Mouse (Mus musculus) brain, embryonic 14.5 days (tissue): ENCODE measurements around the gene Spred1. TPM values are rescaled to one million over a fixed set of nuclear protein-coding genes. Genes with fewer than 3 reads are reported as not detected.

ENCODE experiments used
- DNase-seq: peaks from one replicate; pipeline ENCODE4 v3.0.0-alpha.2; 2011; ENCODE audit warnings: low read depth
- CTCF ChIP-seq: fragments of 200-500 bp; IDR thresholded peaks from 2 replicates; pipeline ENCODE4 v1.5.1; 2012; ENCODE audit warnings: inconsistent platforms, mild to moderate bottlenecking, moderate library complexity, borderline replicate concordance; ENCODE audit not compliant: insufficient read depth, insufficient read length; ENCODE audit errors: extremely low read depth
- POLR2A ChIP-seq: fragments of 200-500 bp; IDR thresholded peaks from 2 replicates; pipeline ENCODE4 v1.6.1; 2012; ENCODE audit warnings: mild to moderate bottlenecking, inconsistent platforms, borderline replicate concordance; ENCODE audit not compliant: poor library complexity, insufficient read depth, insufficient read length, severe bottlenecking; ENCODE audit errors: extremely low read depth
- polyA plus RNA-seq: library from polyadenylated mRNA; depleted of rRNA; stranded (reverse); fragments of >200 nt; gene quantifications from 2 replicates; pipeline ENCODE4 v1.2.3, GENCODE M21; 2012; rRNA removed

Spred1 gene
- polyA plus RNA-seq: 14.4 and 22.7 TPM in 2 replicates

- TF ChIP-seq POLR2A: no peak
- peak; percentile 58 for DNase-seq
Observed at GRCm38 (mm10) chr2:117121212-117121983, at the start of gene Spred1. TSS of gene Spred1 (plus strand) at chr2:117121374.

GRCm38 (mm10) chr2:117071596-117071995, 49.6 kb upstream of the Spred1 start:
- no peak for DNase-seq
- no peak for TF ChIP-seq POLR2A
- TF ChIP-seq CTCF: no peak

GRCm38 (mm10) chr2:117078711-117079110, 42.5 kb upstream of the Spred1 start:
- DNase-seq: no peak
- TF ChIP-seq CTCF (no peak), POLR2A (no peak)

- TF ChIP-seq POLR2A (no peak), CTCF (no peak)
- peak; percentile 36 for DNase-seq
Observed at GRCm38 (mm10) chr2:117079621-117080020, 41.6 kb upstream of the Spred1 start.

- DNase-seq: peak; percentile 85
- TF ChIP-seq POLR2A: no peak
- no peak for TF ChIP-seq CTCF
Observed at GRCm38 (mm10) chr2:117086002-117086765, 35.0 kb upstream of the Spred1 start.

- TF ChIP-seq CTCF: no peak
- TF ChIP-seq POLR2A: no peak
- DNase-seq: peak; percentile 63
Observed at GRCm38 (mm10) chr2:117086766-117087457, 34.3 kb upstream of the Spred1 start.

- TF ChIP-seq POLR2A (no peak), CTCF (no peak)
- DNase-seq: no peak
Observed at GRCm38 (mm10) chr2:117087458-117087820, 33.7 kb upstream of the Spred1 start.

GRCm38 (mm10) chr2:117089482-117089881, 31.7 kb upstream of the Spred1 start:
- no peak for DNase-seq
- TF ChIP-seq CTCF: no peak
- TF ChIP-seq POLR2A: no peak

GRCm38 (mm10) chr2:117090061-117090460, 31.1 kb upstream of the Spred1 start:
- no peak for DNase-seq
- no peak for TF ChIP-seq POLR2A
- no peak for TF ChIP-seq CTCF

- DNase-seq: no peak
- TF ChIP-seq POLR2A (no peak), CTCF (no peak)
Observed at GRCm38 (mm10) chr2:117092946-117093401, 28.2 kb upstream of the Spred1 start.

GRCm38 (mm10) chr2:117095491-117095890, 25.7 kb upstream of the Spred1 start:
- TF ChIP-seq CTCF (no peak), POLR2A (no peak)
- DNase-seq: no peak
